Mouse (Mus musculus): ENCODE data around the gene Ap1g1. TPM values are rescaled to one million over a fixed set of nuclear protein-coding genes. Genes with fewer than 3 reads are reported as not detected.

The Ap1g1 gene
- total RNA-seq, 1 experiment from 2014 or later: 107 TPM

GRCm38 (mm10) chr8:109903909-109904469, 125.6 kb downstream of the Ap1g1 start:
- no peak for ATAC-seq (ENCODE audit: extremely low read depth, insufficient number of reproducible peaks, low FRiP score, poor library complexity, severe bottlenecking)

GRCm38 (mm10) chr8:109904928-109905668, 126.7 kb downstream of the Ap1g1 start:
- no peak for ATAC-seq (ENCODE audit: extremely low read depth, insufficient number of reproducible peaks, low FRiP score, poor library complexity, severe bottlenecking)

- ATAC-seq (ENCODE audit: extremely low read depth, insufficient number of reproducible peaks, low FRiP score, poor library complexity, severe bottlenecking): no peak
These were observed 128.6 kb downstream of the Ap1g1 start for GRCm38 (mm10) chr8:109906907-109907306.

GRCm38 (mm10) chr8:109907376-109907775, 129.0 kb downstream of the Ap1g1 start:
- no peak for ATAC-seq (ENCODE audit: extremely low read depth, insufficient number of reproducible peaks, low FRiP score, poor library complexity, severe bottlenecking)

Other genes starting within 250 kb of the Ap1g1 start
- 101 and 103 TPM in 2 replicates for gene Dhx38, start 212.7 kb upstream of the Ap1g1 start, total RNA-seq (2017)
- 33.9 and 37.8 TPM in 2 replicates for gene Txnl4b, start 212.7 kb upstream of the Ap1g1 start, total RNA-seq (2017)
- gene Hp, start 199.4 kb upstream of the Ap1g1 start, total RNA-seq (2017): 873 and 967 TPM in 2 replicates
- 15.5 and 24.2 TPM in 2 replicates for gene Dhodh, start 169.9 kb upstream of the Ap1g1 start, total RNA-seq (2017)
- gene Pkd1l3, start 164.0 kb upstream of the Ap1g1 start, total RNA-seq (2017): 0.61 and 0.81 TPM in 2 replicates
- gene Ist1, start 85.3 kb upstream of the Ap1g1 start, total RNA-seq (2017): 159 and 173 TPM in 2 replicates
- gene Zfp821, start 73.0 kb upstream of the Ap1g1 start, total RNA-seq (2017): 46.4 and 46.9 TPM in 2 replicates
- 23.9 and 26.4 TPM in 2 replicates for gene Atxn1l, start 40.8 kb upstream of the Ap1g1 start, total RNA-seq (2017)
- gene Phlpp2, start 90.0 kb downstream of the Ap1g1 start, total RNA-seq (2017): 7.7 and 9.1 TPM in 2 replicates
- gene Marveld3, start 183.6 kb downstream of the Ap1g1 start, total RNA-seq (2017): 0.49 TPM in 1 of 2 replicates, not detected in the other
- not detected in 2 replicates for gene Tat, start 211.9 kb downstream of the Ap1g1 start, total RNA-seq (2017)